Mouse (Mus musculus): ENCODE results near the gene AI661453.

DNA sequence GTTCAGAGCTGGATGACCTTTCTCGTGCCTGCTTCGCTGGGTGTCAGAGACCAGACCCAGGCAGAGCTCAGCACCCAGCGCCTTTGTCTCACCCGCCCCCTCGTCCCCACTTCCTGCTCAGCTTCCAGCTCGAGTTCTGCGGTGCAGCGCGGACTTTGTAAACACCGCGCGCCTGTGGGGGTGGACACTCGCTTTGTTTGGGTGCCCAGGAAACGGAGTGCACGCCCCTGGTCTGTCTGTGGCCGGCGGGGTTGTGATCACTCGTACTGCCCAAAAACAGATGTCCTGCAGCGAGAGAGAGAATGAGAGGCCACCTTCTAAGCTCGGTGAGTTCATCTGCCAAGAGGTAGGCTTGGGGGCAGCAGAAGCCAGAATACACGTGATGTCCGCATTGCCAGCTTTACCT is 68.5 kb downstream of the AI661453 start, which contains the start of gene Ccnd3:
- TF ChIP-seq POLR2A (IDR thresholded peaks at IDR 0.05; ENCODE audit: borderline replicate concordance, insufficient read depth, low read length) (no peak), CTCF (IDR thresholded peaks at IDR 0.05; ENCODE audit: borderline replicate concordance, insufficient read depth, low read depth, low read length) (no peak)
